Mouse (Mus musculus): ENCODE results near the gene Syn3. TPM values are rescaled to one million over a fixed set of nuclear protein-coding genes. Genes with fewer than 3 reads are reported as not detected.

The Syn3 gene
- total and polyA plus RNA-seq, 2 experiments from 2014 or later, result 22.0 to 67.0 TPM

DNA sequence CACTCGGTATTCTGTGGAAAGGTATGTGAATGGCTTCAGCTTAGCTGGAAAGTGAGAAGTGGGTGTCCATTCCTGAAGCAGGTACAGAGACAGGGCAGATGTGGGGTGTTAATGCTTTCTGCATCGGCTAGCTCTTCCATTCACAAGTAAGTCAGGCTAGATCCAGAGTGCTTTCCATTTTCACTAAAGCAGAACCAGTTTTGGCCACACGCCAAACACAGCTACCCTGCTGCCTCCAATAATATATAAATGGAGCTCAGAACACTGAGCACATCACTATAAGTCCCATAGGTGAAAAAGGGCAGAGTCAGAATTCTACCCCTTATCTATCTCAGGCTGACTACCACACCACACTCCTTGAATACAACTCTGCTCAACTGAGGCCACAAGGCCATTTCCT lies 69.0 kb downstream of the Syn3 start:
- H3K4me2 ChIP-seq (ENCODE audit: low read depth, low read length, poor library complexity, severe bottlenecking), result no peak overlapping the region
- no peak overlapping the region for H3K9ac ChIP-seq (replicated peaks; ENCODE audit: low read length, poor library complexity, severe bottlenecking)
- DNase-seq (ENCODE audit: low spot score), result no peak
- no peaks in the 10 kb centered on the region for H3K4me1 ChIP-seq (ENCODE audit: insufficient read depth, low read length)
- H3K4me3 ChIP-seq (ENCODE audit: low read depth, low read length), result no peak overlapping the region
- 82% methylated on average over 3 of the region's 3 CpGs for WGBS
- no peaks in the 10 kb centered on the region for H3K36me3 ChIP-seq (ENCODE audit: insufficient read depth, low read length)
- no peak for TF ChIP-seq CTCF (IDR thresholded peaks at IDR 0.05)
- no peaks in the 10 kb centered on the region for H3K9me3 ChIP-seq (ENCODE audit: low read length)
- no peak overlapping the region for H3K27ac ChIP-seq (ENCODE audit: low read depth, low read length)
- H3K27me3 ChIP-seq (ENCODE audit: insufficient read depth, low read length), result no peaks in the 10 kb centered on the region
- ATAC-seq (ENCODE audit: low FRiP score), result no peak

- Histone ChIP-seq H3K27me3 (ENCODE audit: insufficient read depth, low read length) (no peaks in the 10 kb centered on the region), H3K4me1 (ENCODE audit: insufficient read depth, low read length) (no peaks in the 10 kb centered on the region), H3K4me2 (ENCODE audit: low read depth, low read length, poor library complexity, severe bottlenecking) (no peak overlapping the region), H3K4me3 (ENCODE audit: low read depth, low read length) (no peak overlapping the region), H3K27ac (ENCODE audit: low read depth, low read length) (no peak overlapping the region), H3K9me3 (ENCODE audit: low read length) (no peaks in the 10 kb centered on the region), H3K9ac (replicated peaks; ENCODE audit: low read length, poor library complexity, severe bottlenecking) (no peak overlapping the region), H3K36me3 (ENCODE audit: insufficient read depth, low read length) (no peaks in the 10 kb centered on the region)
- no peak for TF ChIP-seq CTCF (IDR thresholded peaks at IDR 0.05)
- no peak for ATAC-seq (ENCODE audit: low FRiP score)
- no peak for DNase-seq (ENCODE audit: low spot score)
- WGBS, result 72% methylated on average over 2 of the region's 2 CpGs
These were observed 70.7 kb downstream of the Syn3 start for GRCm38 (mm10) chr10:86427956-86428355.

DNA sequence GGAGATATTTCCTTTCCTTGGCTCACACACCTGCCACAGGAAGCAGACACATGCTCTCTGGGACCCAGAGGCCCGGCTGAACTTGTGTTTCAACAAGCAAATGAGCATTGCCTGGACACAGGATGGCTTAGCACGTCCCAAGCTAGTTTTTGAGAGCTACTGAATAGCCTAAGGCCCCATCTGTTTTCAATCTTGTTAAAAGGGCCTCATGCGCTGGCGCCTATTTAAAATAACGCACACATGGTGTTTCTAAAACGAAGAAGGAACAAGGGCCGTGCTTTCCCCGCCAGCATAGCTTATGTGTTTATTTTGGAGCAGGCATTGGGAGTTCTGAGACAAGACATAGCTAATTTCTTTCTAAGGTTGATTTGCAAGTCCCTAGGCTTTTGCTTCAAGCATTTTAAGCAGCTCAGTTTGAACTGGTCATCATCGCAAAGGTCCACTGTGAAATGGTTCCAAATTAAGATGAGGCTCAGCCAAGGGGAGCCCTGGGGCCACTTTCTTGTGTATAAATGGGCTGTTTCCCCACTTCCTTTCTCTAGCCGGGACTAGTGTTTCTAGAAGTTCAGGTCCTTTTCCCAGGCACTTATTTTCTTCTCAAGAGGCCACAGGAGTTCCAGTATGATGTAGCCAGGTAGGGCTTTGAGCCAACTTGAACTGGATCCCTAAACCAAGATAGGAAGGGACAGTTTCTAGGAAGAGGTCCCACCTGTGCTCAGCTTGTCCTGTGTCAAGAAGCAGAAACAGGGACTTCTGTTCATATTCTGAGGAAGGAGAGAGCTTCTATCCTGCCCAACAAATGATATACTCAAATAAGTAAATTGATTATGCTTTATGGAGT lies 72.8 kb downstream of the Syn3 start:
- 37% methylated on average over 10 of the region's 10 CpGs for WGBS

DNA sequence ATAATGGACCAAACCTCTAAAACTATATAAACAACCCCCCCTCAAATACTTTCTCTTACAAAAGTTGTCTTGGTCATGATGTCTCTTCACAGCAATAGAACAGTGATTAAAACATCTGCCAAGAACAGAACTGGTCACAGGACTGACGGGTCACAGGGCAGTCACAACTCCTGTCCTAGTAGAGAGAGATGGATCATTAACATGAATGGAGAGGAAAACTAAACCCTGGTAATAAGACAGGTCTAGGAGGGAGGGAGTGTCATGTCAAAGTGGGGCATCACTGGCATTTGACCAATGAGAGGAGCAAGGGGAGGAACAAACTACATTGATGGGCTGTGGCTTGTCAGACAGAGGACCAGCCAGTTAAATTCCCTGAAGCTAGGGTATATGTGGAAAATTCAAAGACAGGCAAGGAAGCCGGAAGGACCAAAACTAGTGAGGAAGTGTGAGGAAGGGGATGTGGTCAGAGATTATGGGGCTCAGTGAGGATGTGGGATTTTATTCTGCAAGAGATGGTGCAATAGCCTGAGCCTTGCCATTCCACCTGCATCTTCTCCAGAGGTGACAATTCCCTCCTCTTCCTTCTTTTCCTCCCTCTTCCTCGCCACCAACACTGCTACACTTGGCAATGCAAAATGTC lies 76.8 kb downstream of the Syn3 start:
- DNase-seq (ENCODE audit: low spot score) (no peak), ATAC-seq (ENCODE audit: low FRiP score) (no peak)
- Histone ChIP-seq H3K9me3 (ENCODE audit: low read length) (no peaks in the 10 kb centered on the region), H3K36me3 (ENCODE audit: insufficient read depth, low read length) (no peaks in the 10 kb centered on the region), H3K27me3 (ENCODE audit: insufficient read depth, low read length) (no peaks in the 10 kb centered on the region), H3K9ac (replicated peaks; ENCODE audit: low read length, poor library complexity, severe bottlenecking) (no peak overlapping the region), H3K4me2 (ENCODE audit: low read depth, low read length, poor library complexity, severe bottlenecking) (no peak overlapping the region), H3K27ac (ENCODE audit: low read depth, low read length) (no peak overlapping the region), H3K4me3 (ENCODE audit: low read depth, low read length) (no peak overlapping the region), H3K4me1 (ENCODE audit: insufficient read depth, low read length) (no peaks in the 10 kb centered on the region)
- WGBS, result 87% methylated on average over 3 of the region's 3 CpGs
- no peak for TF ChIP-seq CTCF (IDR thresholded peaks at IDR 0.05)

More for the DNA sequence above, 72.8 kb downstream of the Syn3 start:
- Histone ChIP-seq H3K9ac (replicated peaks; ENCODE audit: low read length, poor library complexity, severe bottlenecking) (no peak overlapping the region), H3K36me3 (ENCODE audit: insufficient read depth, low read length) (no peaks in the 10 kb centered on the region), H3K4me1 (ENCODE audit: insufficient read depth, low read length) (no peaks in the 10 kb centered on the region), H3K27ac (ENCODE audit: low read depth, low read length) (no peak overlapping the region), H3K4me2 (ENCODE audit: low read depth, low read length, poor library complexity, severe bottlenecking) (no peak overlapping the region), H3K4me3 (ENCODE audit: low read depth, low read length) (no peak overlapping the region), H3K27me3 (ENCODE audit: insufficient read depth, low read length) (no peaks in the 10 kb centered on the region), H3K9me3 (ENCODE audit: low read length) (no peaks in the 10 kb centered on the region)
- ATAC-seq (ENCODE audit: low FRiP score) (no peak), DNase-seq (ENCODE audit: low spot score) (peak; percentile 49)
- TF ChIP-seq CTCF (IDR thresholded peaks at IDR 0.05), result no peak

GRCm38 (mm10) chr10:86418931-86419330 lies 79.8 kb downstream of the Syn3 start:
- WGBS, result 80% methylated on average over 5 of the region's 5 CpGs

DNA sequence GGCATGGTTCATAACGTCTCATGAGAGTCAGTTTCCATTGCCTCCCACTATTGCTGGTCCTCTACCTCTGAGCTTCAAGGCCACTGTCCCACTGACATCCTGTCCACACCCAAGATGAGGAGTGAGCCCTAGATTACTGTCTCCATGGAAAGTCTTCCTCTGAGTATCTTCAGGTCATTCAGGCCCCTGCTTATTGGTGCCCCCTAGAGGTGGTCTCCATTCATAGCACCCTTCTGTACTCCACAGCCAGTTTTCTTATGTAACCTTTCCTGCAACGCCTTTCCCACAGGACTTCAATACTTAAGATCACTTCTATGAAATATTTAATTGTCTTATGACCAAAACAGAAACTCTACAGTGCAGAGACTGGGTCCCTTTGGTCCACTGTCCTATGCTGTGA lies 80.4 kb downstream of the Syn3 start:
- no peak for ATAC-seq (ENCODE audit: low FRiP score)
- H3K27ac ChIP-seq (ENCODE audit: low read depth, low read length), result no peak overlapping the region
- WGBS, result 85% methylated on average over 2 of the region's 2 CpGs
- DNase-seq (ENCODE audit: low spot score), result no peak
- no peak overlapping the region for H3K4me2 ChIP-seq (ENCODE audit: low read depth, low read length, poor library complexity, severe bottlenecking)
- H3K4me3 ChIP-seq (ENCODE audit: low read depth, low read length), result no peak overlapping the region
- H3K36me3 ChIP-seq (ENCODE audit: insufficient read depth, low read length), result no peaks in the 10 kb centered on the region
- TF ChIP-seq CTCF (IDR thresholded peaks at IDR 0.05), result peak; percentile 56
- no peaks in the 10 kb centered on the region for H3K4me1 ChIP-seq (ENCODE audit: insufficient read depth, low read length)
- no peaks in the 10 kb centered on the region for H3K9me3 ChIP-seq (ENCODE audit: low read length)
- no peaks in the 10 kb centered on the region for H3K27me3 ChIP-seq (ENCODE audit: insufficient read depth, low read length)
- no peak overlapping the region for H3K9ac ChIP-seq (replicated peaks; ENCODE audit: low read length, poor library complexity, severe bottlenecking)

More at GRCm38 (mm10) chr10:86418931-86419330, 79.8 kb downstream of the Syn3 start:
- no peaks in the 10 kb centered on the region for H3K9me3 ChIP-seq (ENCODE audit: low read length)
- no peak overlapping the region for H3K27ac ChIP-seq (ENCODE audit: low read depth, low read length)
- no peaks in the 10 kb centered on the region for H3K27me3 ChIP-seq (ENCODE audit: insufficient read depth, low read length)
- no peaks in the 10 kb centered on the region for H3K36me3 ChIP-seq (ENCODE audit: insufficient read depth, low read length)
- H3K4me3 ChIP-seq (ENCODE audit: low read depth, low read length), result no peak overlapping the region
- H3K4me1 ChIP-seq (ENCODE audit: insufficient read depth, low read length), result no peaks in the 10 kb centered on the region
- no peak overlapping the region for H3K4me2 ChIP-seq (ENCODE audit: low read depth, low read length, poor library complexity, severe bottlenecking)
- ATAC-seq (ENCODE audit: low FRiP score) (no peak), DNase-seq (ENCODE audit: low spot score) (peak; percentile 19)
- H3K9ac ChIP-seq (replicated peaks; ENCODE audit: low read length, poor library complexity, severe bottlenecking), result no peak overlapping the region
- TF ChIP-seq CTCF (IDR thresholded peaks at IDR 0.05), result no peak
